Comparison of ENCODE assay signal across 15 mouse cellular contexts in the genomic region with DNA sequence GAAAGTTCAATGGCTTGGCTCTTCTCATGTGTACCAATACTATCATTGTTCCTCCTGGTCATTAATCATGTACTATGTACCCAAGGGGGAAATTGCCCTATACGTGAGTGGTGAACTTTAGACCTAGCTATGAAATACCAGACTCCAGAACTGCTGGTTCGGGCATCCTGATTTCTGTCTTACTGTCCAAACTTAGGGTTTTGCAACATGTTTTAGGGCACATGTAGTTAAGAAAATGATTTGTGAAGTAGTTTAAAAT.
"Had no signal": no experiment of that assay in that cellular context is flagged by ENCODE, and none has a peak within 500 bp of the region (broad histone marks: within the 10 kb centered on the region; RNA-seq: fewer than 3 reads in every experiment).

No protein-coding gene starts in this region.

- H3K27me3 ChIP-seq: lung, embryonic 15.5 days; midbrain, embryonic 13.5 days; midbrain, embryonic 15.5 days; neural tube, embryonic 12.5 days had no signal

- H3K36me3 ChIP-seq: lung, embryonic 15.5 days; midbrain, embryonic 13.5 days; midbrain, embryonic 15.5 days; neural tube, embryonic 12.5 days had no signal

- H3K4me3 ChIP-seq: lung, embryonic 15.5 days; midbrain, embryonic 13.5 days; midbrain, embryonic 15.5 days; neural tube, embryonic 12.5 days had no signal

- H3K27ac ChIP-seq: liver, embryonic 14.5 days; lung, embryonic 15.5 days; midbrain, embryonic 13.5 days; midbrain, embryonic 15.5 days; neural tube, embryonic 12.5 days had no signal

- DNase-seq: lung, adult 2 months; lung, postnatal 14 days; lung, postnatal 4 days; right cerebral cortex, postnatal 14 days; spleen, adult 18-20 months; thymus, adult 2 months; thymus, postnatal 25 days; thymus, postnatal 4 days had no signal

- H3K4me1 ChIP-seq: lung, embryonic 15.5 days; midbrain, embryonic 13.5 days; midbrain, embryonic 15.5 days; neural tube, embryonic 12.5 days had no signal

- ATAC-seq: lung, postnatal 0 days; midbrain, embryonic 13.5 days; midbrain, embryonic 15.5 days had no signal

- H3K9me3 ChIP-seq: lung, embryonic 15.5 days; midbrain, embryonic 13.5 days; midbrain, embryonic 15.5 days; neural tube, embryonic 12.5 days had no signal

- H3K9ac ChIP-seq: liver, embryonic 14.5 days; lung, embryonic 15.5 days; midbrain, embryonic 13.5 days; midbrain, embryonic 15.5 days; neural tube, embryonic 12.5 days had no signal

- H3K4me2 ChIP-seq: lung, embryonic 15.5 days; midbrain, embryonic 11.5 days; midbrain, embryonic 13.5 days; midbrain, embryonic 15.5 days; neural tube, embryonic 12.5 days had no signal
